Mouse (Mus musculus) hindbrain, postnatal 0 days (tissue): Measurements from ENCODE around the gene Pim1. TPM values are rescaled to one million over a fixed set of nuclear protein-coding genes. Genes with fewer than 3 reads are reported as not detected.

ENCODE experiments used
- ATAC-seq: fragments of 200-750 bp; cut with Nextera tagmentation; 2 replicates; pipeline ENCODE4 v1.8.0; 2017; ENCODE audit warnings: mild to moderate bottlenecking, moderate TSS enrichment, moderate library complexity
- DNase-seq: peaks from one replicate; pipeline ENCODE4 v3.0.0-alpha.2; 2015; ENCODE audit warnings: low spot score
- H3K27ac ChIP-seq: fragments of 300-500 bp; sonication (generic); 2 replicates; pipeline ENCODE4 v1.5.1; 2014; ENCODE audit warnings: mild to moderate bottlenecking
- H3K27me3 ChIP-seq: fragments of 300-500 bp; sonication (generic); 2 replicates; pipeline ENCODE4 v1.6.1; 2014; ENCODE audit warnings: low read length, mixed read lengths; ENCODE audit not compliant: insufficient read depth
- H3K36me3 ChIP-seq: fragments of 300-500 bp; sonication (generic); 2 replicates; pipeline ENCODE4 v1.6.1; 2014; ENCODE audit warnings: low read length, mixed read lengths; ENCODE audit not compliant: insufficient read depth
- H3K4me1 ChIP-seq: fragments of 300-500 bp; sonication (generic); 2 replicates; pipeline ENCODE4 v1.6.1; 2014; ENCODE audit warnings: antibody characterized with exemption, low read length, mixed read lengths; ENCODE audit not compliant: insufficient read depth
- H3K4me2 ChIP-seq: fragments of 300-500 bp; sonication (generic); 2 replicates; pipeline ENCODE4 v1.6.1; 2014; ENCODE audit warnings: low read depth, mild to moderate bottlenecking, low read length, moderate library complexity, mixed read lengths
- H3K4me3 ChIP-seq: fragments of 300-500 bp; sonication (generic); 2 replicates; pipeline ENCODE4 v1.5.1; 2014; ENCODE audit warnings: low read length
- H3K9ac ChIP-seq: fragments of 300-500 bp; sonication (generic); replicated peaks from 2 replicates; pipeline ENCODE4 v1.6.1; 2014; ENCODE audit warnings: mild to moderate bottlenecking, low read length, moderate library complexity, mixed read lengths
- H3K9me3 ChIP-seq: fragments of 300-500 bp; sonication (generic); 2 replicates; pipeline ENCODE4 v1.6.1; 2016; ENCODE audit warnings: low read length, mixed read lengths
- CTCF ChIP-seq: IDR thresholded peaks from 2 replicates; pipeline ENCODE4 v1.5.1; 2016; ENCODE audit warnings: antibody characterized with exemption, control low read depth, low read depth
- WGBS: fragments of 180-500 bp; shearing (Covaris S2); extraction: QIAGEN DNeasy Blood & Tissue Kit; methylation state at CpG from one replicate; pipeline ENCODE4 v1.1.7; 2014; 5-methylcytosine and 5-hydroxymethylcytosine counted together
- polyA plus RNA-seq: library from polyadenylated mRNA; unstranded; fragments of >200 nt; fragmentation: Nextera tagmentation; extraction: Ambion mirVana; gene quantifications from 2 replicates; pipeline ENCODE4 v1.2.1, GENCODE M21; 2015
- total RNA-seq: library from RNA; depleted of rRNA; stranded (reverse); fragments of >200 nt; gene quantifications from 2 replicates; pipeline ENCODE4 v1.2.3, GENCODE M21; 2014

The Pim1 gene
- total and polyA plus RNA-seq, 2 experiments from 2014 or later, result 16.8 to 18.9 TPM

DNA sequence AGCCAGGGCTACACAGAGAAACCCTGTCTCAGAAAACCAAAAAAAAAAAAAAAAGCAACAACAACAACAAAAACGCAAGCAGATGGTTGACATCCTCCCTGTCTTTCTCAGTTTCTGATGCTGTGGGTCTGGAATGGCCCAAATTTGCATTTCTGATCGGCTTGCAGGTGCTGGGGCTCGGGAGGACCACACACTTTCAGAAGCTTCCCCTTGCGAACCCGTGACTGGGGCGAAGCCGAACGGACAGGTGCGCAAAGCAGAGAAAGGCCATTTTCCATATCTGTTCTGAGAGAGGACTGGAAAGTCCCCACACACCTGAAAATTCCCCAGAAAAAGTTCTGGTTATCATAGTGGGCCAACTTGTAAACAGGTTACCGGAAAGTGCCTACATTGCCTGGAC lies 13.2 kb upstream of the Pim1 start:
- Histone ChIP-seq H3K4me3 (no peak overlapping the region), H3K27me3 (no peaks in the 10 kb centered on the region), H3K27ac (no peak overlapping the region), H3K4me2 (no peak overlapping the region), H3K4me1 (no peaks in the 10 kb centered on the region), H3K9me3 (no peaks in the 10 kb centered on the region), H3K36me3 (no peaks in the 10 kb centered on the region), H3K9ac (no peak overlapping the region)
- no peak for TF ChIP-seq CTCF
- ATAC-seq (no peak), DNase-seq (no peak)
- WGBS, result 88% methylated on average over 10 of the region's 10 CpGs

DNA sequence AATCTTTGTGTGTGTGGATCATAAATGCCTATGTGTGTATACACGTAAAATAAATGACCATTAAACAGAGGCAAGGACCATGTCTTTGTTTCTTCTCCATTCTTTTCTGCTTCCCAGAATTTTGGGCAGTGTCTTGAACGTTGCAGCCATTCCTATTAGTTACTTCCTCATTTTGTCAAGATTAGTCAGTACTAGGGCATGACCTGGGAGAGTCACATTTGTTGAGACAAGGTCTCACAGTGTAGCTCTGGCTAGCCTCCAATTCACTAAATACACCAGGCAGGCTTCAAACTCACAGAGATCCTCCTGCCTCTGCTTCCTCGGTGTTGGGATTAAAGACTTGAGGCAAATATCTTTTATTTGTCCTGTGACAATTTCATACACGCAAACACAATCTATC lies 12.3 kb upstream of the Pim1 start:
- Histone ChIP-seq H3K27ac (no peak overlapping the region), H3K36me3 (no peaks in the 10 kb centered on the region), H3K9ac (no peak overlapping the region), H3K9me3 (no peaks in the 10 kb centered on the region), H3K4me1 (no peaks in the 10 kb centered on the region), H3K4me2 (no peak overlapping the region), H3K27me3 (no peaks in the 10 kb centered on the region), H3K4me3 (no peak overlapping the region)
- WGBS, result 92% methylated on average over 4 of the region's 4 CpGs
- DNase-seq (no peak), ATAC-seq (no peak)
- TF ChIP-seq CTCF, result no peak

DNA sequence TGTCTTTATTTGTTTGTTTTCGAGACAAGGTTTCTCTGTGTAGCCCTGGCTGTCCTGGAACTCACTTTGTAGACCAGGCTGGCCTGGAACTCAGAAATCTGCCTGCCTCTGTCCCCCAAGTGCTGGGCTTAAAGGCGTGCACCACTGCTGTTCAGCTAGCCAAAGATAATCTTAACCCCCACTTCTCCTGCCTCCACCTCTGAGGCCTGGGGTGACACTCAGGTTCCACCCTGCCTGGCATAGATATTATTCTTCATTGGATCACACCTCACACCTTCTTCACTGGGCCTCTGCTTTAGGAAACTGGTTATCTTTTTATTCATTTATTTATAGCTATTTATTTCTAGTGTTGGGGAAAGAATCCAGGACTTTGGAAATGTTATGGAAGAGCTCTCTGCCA lies 10.3 kb upstream of the Pim1 start:
- TF ChIP-seq CTCF, result no peak
- 93% methylated on average over 2 of the region's 2 CpGs for WGBS

DNA sequence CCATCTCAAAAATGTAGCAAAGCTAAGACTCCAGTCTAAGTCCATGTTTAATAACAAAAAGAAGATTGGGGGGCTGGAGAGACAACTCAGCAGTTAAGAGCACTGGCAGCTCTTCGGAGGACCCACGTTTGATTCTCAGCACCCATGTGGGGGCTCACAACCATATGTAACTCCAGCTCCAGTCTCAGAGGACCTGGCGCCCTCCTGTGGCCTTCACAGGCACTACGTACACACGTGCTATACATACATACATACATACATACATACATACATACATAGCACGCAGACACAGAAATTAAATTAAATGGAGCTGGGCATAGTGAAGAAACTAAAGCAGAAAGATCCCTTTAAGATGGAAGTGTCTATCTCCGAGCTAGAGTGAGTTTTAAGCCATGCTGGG lies 7.9 kb upstream of the Pim1 start:
- Histone ChIP-seq H3K4me2 (no peak overlapping the region), H3K9me3 (no peaks in the 10 kb centered on the region), H3K4me1 (no peaks in the 10 kb centered on the region), H3K36me3 (no peaks in the 10 kb centered on the region), H3K27me3 (no peaks in the 10 kb centered on the region), H3K4me3 (no peak overlapping the region), H3K27ac (no peak overlapping the region), H3K9ac (no peak overlapping the region)
- no peak for TF ChIP-seq CTCF
- DNase-seq (no peak), ATAC-seq (no peak)
- WGBS, result 92% methylated on average over 7 of the region's 7 CpGs

More for the DNA sequence above, 10.3 kb upstream of the Pim1 start:
- Histone ChIP-seq H3K4me2 (no peak overlapping the region), H3K27me3 (no peaks in the 10 kb centered on the region), H3K9me3 (no peaks in the 10 kb centered on the region), H3K4me1 (no peaks in the 10 kb centered on the region), H3K9ac (no peak overlapping the region), H3K36me3 (no peaks in the 10 kb centered on the region), H3K27ac (no peak overlapping the region), H3K4me3 (no peak overlapping the region)
- DNase-seq, result no peak
- no peak for ATAC-seq

DNA sequence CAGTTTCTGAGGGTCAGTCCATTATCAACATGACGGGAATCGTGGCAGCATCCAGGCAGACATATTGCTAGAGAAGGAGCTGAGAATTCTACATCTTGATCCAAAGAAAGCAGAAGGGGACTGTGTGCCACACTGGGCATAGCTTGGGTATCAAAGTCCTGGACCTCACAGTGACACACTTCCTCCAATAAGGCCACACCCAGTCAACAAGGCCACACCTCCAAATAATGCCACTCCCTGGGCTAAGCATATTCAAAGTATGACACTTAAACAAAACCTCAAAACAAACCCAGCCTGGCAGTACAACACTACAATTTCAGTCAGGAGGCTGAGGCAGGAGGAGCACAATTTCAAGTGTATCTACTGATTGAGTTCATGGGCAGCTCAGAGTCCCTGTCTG lies 7.3 kb upstream of the Pim1 start:
- TF ChIP-seq CTCF, result no peak
- Histone ChIP-seq H3K27ac (no peak overlapping the region), H3K9ac (no peak overlapping the region), H3K4me2 (no peak overlapping the region), H3K4me1 (no peaks in the 10 kb centered on the region), H3K36me3 (no peaks in the 10 kb centered on the region), H3K9me3 (no peaks in the 10 kb centered on the region), H3K27me3 (no peaks in the 10 kb centered on the region), H3K4me3 (no peak overlapping the region)
- WGBS, result 91% methylated on average over 2 of the region's 2 CpGs
- no peak for DNase-seq
- no peak for ATAC-seq

DNA sequence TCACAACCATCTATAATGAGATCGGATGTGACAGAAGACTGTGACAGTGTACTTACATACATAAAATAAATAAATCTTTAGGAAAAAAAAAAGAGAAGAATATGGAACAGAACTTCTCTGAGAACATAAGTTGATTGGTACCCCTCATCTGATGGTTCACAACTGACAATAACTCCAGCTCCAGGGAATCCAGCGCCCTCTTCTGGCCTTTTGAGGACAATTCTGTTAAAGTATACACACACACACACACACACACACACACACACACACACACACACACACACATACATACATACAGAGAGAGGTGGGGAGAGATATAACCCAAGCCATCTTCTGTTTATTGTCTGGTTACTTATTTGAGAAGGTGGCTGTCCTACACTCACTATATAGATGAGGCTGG lies 6.1 kb upstream of the Pim1 start:
- Histone ChIP-seq H3K9ac (no peak overlapping the region), H3K4me1 (no peaks in the 10 kb centered on the region), H3K9me3 (no peaks in the 10 kb centered on the region), H3K4me2 (no peak overlapping the region), H3K27ac (no peak overlapping the region), H3K4me3 (no peak overlapping the region), H3K27me3 (no peaks in the 10 kb centered on the region), H3K36me3 (no peaks in the 10 kb centered on the region)
- WGBS, result 74% methylated on average over 2 of the region's 2 CpGs
- ATAC-seq (no peak), DNase-seq (no peak)
- TF ChIP-seq CTCF, result no peak; the same call in 1 of the 2 replicates

DNA sequence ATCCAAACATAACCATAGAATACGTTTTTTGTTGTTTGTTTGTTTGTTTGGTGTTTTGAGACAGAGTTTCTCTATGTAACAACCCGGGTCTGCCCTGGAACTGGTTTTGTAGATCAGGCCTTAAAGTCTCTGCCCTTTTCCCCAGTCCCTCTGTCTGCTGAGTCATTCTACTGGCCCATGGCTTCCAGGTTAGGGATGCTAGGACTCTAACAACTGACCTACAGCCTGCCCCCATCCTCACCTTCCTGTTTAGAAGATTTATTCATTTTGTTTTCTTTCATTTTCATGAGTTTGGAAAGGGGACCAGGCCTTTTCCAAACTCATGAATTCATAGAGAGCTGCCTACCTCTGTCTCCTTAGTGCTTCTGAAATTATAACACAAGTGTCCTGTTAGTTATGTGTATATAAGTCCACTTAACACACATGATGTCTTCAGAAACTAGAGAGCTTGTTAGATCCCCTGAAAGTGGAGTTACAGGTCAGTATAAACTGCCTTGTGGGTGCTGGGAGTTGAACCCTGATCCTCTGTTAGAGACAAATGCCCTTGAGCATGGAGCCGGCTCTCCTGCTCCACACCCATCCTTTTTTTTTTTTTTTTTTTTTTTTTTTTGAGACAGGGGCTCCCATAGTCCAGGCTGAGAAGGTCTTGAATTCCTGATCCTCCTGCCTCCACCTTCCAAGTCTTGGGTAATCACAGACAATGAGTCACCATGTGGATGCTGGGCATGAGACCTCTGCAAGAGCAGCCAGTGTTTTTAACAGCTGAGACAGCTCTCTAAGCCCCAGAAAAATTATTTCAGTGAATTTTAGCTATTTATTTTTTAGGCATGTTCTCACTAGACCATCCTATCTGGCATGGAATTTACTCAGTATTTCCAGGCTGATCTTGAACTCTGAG lies 5.0 kb upstream of the Pim1 start:
- H3K4me3 ChIP-seq, result no peak overlapping the region
- no peaks in the 10 kb centered on the region for H3K27me3 ChIP-seq
- WGBS, result 67% methylated on average over 3 of the region's 3 CpGs
- H3K4me1 ChIP-seq, result no peaks in the 10 kb centered on the region
- no peak overlapping the region for H3K4me2 ChIP-seq
- no peak for ATAC-seq
- no peaks in the 10 kb centered on the region for H3K9me3 ChIP-seq
- no peaks in the 10 kb centered on the region for H3K36me3 ChIP-seq
- no peak for DNase-seq
- no peak for TF ChIP-seq CTCF
- no peak overlapping the region for H3K27ac ChIP-seq
- H3K9ac ChIP-seq, result no peak overlapping the region
